Mouse (Mus musculus) CH12.LX (cell line): Measurements from ENCODE around the gene Vrk3. TPM values are rescaled to one million over a fixed set of nuclear protein-coding genes. Genes with fewer than 3 reads are reported as not detected.

Source experiments
- DNase-seq: peaks from one replicate; pipeline ENCODE4 v3.0.0-alpha.2; 2013; ENCODE audit errors: extremely low read depth
- H3K27ac ChIP-seq: 2 replicates; pipeline ENCODE4 v1.5.1; 2012; ENCODE audit warnings: low read depth, mild to moderate bottlenecking, control low read depth, moderate library complexity; ENCODE audit not compliant: insufficient read depth
- H3K27me3 ChIP-seq: replicated peaks from 2 replicates; pipeline ENCODE3; 2012; ENCODE audit warnings: inconsistent platforms
- H3K36me3 ChIP-seq, 2 experiments: replicated peaks in 1 of 2; 2 replicates each; pipeline versions ENCODE3 to v1.6.1; 2012; ENCODE audit warnings: inconsistent platforms in 1 of 2, low read length in 1 of 2, mild to moderate bottlenecking in 1 of 2, mixed read lengths in 1 of 2, moderate library complexity in 1 of 2; ENCODE audit not compliant: control insufficient read depth in 1 of 2, insufficient read depth in 1 of 2
- H3K4me1 ChIP-seq, 2 experiments: 2 replicates each; pipeline ENCODE4 v1.6.1; 2012; ENCODE audit warnings: inconsistent platforms in 1 of 2, moderate library complexity in 1 of 2; ENCODE audit not compliant: insufficient read depth in 2 of 2, control insufficient read depth in 1 of 2
- H3K4me2 ChIP-seq: 2 replicates; pipeline ENCODE4 v1.6.1; 2012; ENCODE audit warnings: low read depth, mild to moderate bottlenecking, control low read depth; ENCODE audit not compliant: poor library complexity, insufficient read depth, severe bottlenecking
- H3K4me3 ChIP-seq, 3 experiments: fragments of 150-350 bp in 1 of 3; sonication (generic) in 1 of 3; replicated peaks in 1 of 3; 2 replicates each; pipeline versions ENCODE3 to v1.5.1; 2011 to 2012; ENCODE audit warnings: low read depth in 2 of 3, low read length in 2 of 3, mild to moderate bottlenecking in 2 of 3, moderate library complexity in 2 of 3, control low read depth in 1 of 3, improper control_type of control experiment in 1 of 3, inconsistent platforms in 1 of 3, mixed read lengths in 1 of 3; ENCODE audit not compliant: poor library complexity in 1 of 3
- H3K79me2 ChIP-seq: replicated peaks from 2 replicates; pipeline ENCODE4 v1.6.1; 2012; ENCODE audit warnings: mild to moderate bottlenecking, moderate library complexity; ENCODE audit not compliant: control insufficient read depth, poor library complexity, insufficient read depth, severe bottlenecking; ENCODE audit errors: extremely low read depth
- H3K9ac ChIP-seq: 2 replicates; pipeline ENCODE4 v1.6.1; 2012; ENCODE audit warnings: low read depth, mild to moderate bottlenecking, control low read depth, moderate library complexity; ENCODE audit not compliant: insufficient read depth
- H3K9me3 ChIP-seq: replicated peaks from 2 replicates; pipeline ENCODE3; 2012; ENCODE audit warnings: low read length, inconsistent platforms, mixed read lengths
- BHLHE40 ChIP-seq: IDR thresholded peaks from 2 replicates; pipeline ENCODE4 v1.6.1; 2011; ENCODE audit warnings: mild to moderate bottlenecking, low read depth, low read length, improper control_type of control experiment
- CTCF ChIP-seq, 2 experiments: IDR thresholded peaks in 1 of 2; conservative IDR thresholded peaks in 1 of 2; 2 replicates each; pipeline ENCODE4 v1.5.1; 2011 to 2012; ENCODE audit warnings: low read depth in 2 of 2, low read length in 2 of 2, improper control_type of control experiment in 1 of 2, inconsistent platforms in 1 of 2, mild to moderate bottlenecking in 1 of 2, moderate library complexity in 1 of 2
- E2F4 ChIP-seq: IDR thresholded peaks from 2 replicates; pipeline ENCODE4 v1.6.1; 2011; ENCODE audit warnings: low read depth, low read length, improper control_type of control experiment; ENCODE audit not compliant: insufficient replicate concordance
- ELF1 ChIP-seq: IDR thresholded peaks from 2 replicates; pipeline ENCODE4 v1.6.1; 2014; ENCODE audit warnings: low read depth, mild to moderate bottlenecking, inconsistent platforms, low read length, improper control_type of control experiment
- EP300 ChIP-seq: IDR thresholded peaks from 2 replicates; pipeline ENCODE4 v1.6.1; 2011; ENCODE audit warnings: low read length, improper control_type of control experiment
- IRF4 ChIP-seq: IDR thresholded peaks from 2 replicates; pipeline ENCODE4 v1.6.1; 2014; ENCODE audit warnings: low read depth, mild to moderate bottlenecking, inconsistent platforms, low read length, improper control_type of control experiment
- JUN ChIP-seq: IDR thresholded peaks from 2 replicates; pipeline ENCODE4 v1.6.1; 2011; ENCODE audit warnings: low read depth, mild to moderate bottlenecking, low read length, improper control_type of control experiment, moderate library complexity; ENCODE audit not compliant: insufficient read depth
- MAFK ChIP-seq: IDR thresholded peaks from 2 replicates; pipeline ENCODE4 v1.6.1; 2011; ENCODE audit warnings: low read length, improper control_type of control experiment; ENCODE audit not compliant: insufficient replicate concordance
- MAX ChIP-seq: IDR thresholded peaks from 2 replicates; pipeline ENCODE4 v1.6.1; 2011; ENCODE audit warnings: low read length, improper control_type of control experiment
- MAZ ChIP-seq: IDR thresholded peaks from 2 replicates; pipeline ENCODE4 v1.6.1; 2012; ENCODE audit warnings: low read depth, mild to moderate bottlenecking, inconsistent platforms, low read length, improper control_type of control experiment, moderate library complexity
- MYC ChIP-seq: IDR thresholded peaks from 2 replicates; pipeline ENCODE4 v1.6.1; 2011; ENCODE audit warnings: low read depth, mild to moderate bottlenecking, improper control_type of control experiment, low read length
- NELFE ChIP-seq: IDR thresholded peaks from 2 replicates; pipeline ENCODE4 v1.6.1; 2011; ENCODE audit warnings: low read depth, low read length, improper control_type of control experiment
- PAX5 ChIP-seq: IDR thresholded peaks from 2 replicates; pipeline ENCODE4 v1.6.1; 2012; ENCODE audit warnings: low read length, inconsistent platforms, mixed read lengths
- POLR2A ChIP-seq: IDR thresholded peaks from 2 replicates; pipeline ENCODE4 v1.6.1; 2011; ENCODE audit warnings: low read depth, mild to moderate bottlenecking, improper control_type of control experiment, low read length
- POLR2AphosphoS2 ChIP-seq: IDR thresholded peaks from 2 replicates; pipeline ENCODE4 v1.6.1; 2011; ENCODE audit warnings: low read depth, low read length, improper control_type of control experiment
- RCOR1 ChIP-seq: conservative IDR thresholded peaks from 2 replicates; pipeline ENCODE4 v1.6.1; 2012; ENCODE audit warnings: low read depth, mild to moderate bottlenecking, inconsistent platforms, low read length, improper control_type of control experiment
- SIN3A ChIP-seq: IDR thresholded peaks from 2 replicates; pipeline ENCODE4 v1.6.1; 2012; ENCODE audit warnings: low read length, improper control_type of control experiment, inconsistent platforms
- TCF12 ChIP-seq: IDR thresholded peaks from 2 replicates; pipeline ENCODE4 v1.6.1; 2014; ENCODE audit warnings: low read depth, mild to moderate bottlenecking, inconsistent platforms, low read length, improper control_type of control experiment
- UBTF ChIP-seq: IDR thresholded peaks from 2 replicates; pipeline ENCODE4 v1.6.1; 2012; ENCODE audit warnings: low read depth, mild to moderate bottlenecking, inconsistent platforms, low read length, improper control_type of control experiment, moderate library complexity
- USF1 ChIP-seq: IDR thresholded peaks from 2 replicates; pipeline ENCODE4 v1.6.1; 2014; ENCODE audit warnings: low read depth, mild to moderate bottlenecking, inconsistent platforms, low read length, improper control_type of control experiment
- USF2 ChIP-seq: conservative IDR thresholded peaks from 2 replicates; pipeline ENCODE4 v1.6.1; 2011; ENCODE audit warnings: low read depth, low read length, improper control_type of control experiment
- ZC3H11A ChIP-seq: IDR thresholded peaks from 2 replicates; pipeline ENCODE4 v1.6.1; 2012; ENCODE audit warnings: low read depth, mild to moderate bottlenecking, inconsistent platforms, low read length, improper control_type of control experiment
- ZKSCAN1 ChIP-seq: IDR thresholded peaks from 2 replicates; pipeline ENCODE4 v1.6.1; 2012; ENCODE audit warnings: low read depth, inconsistent platforms, low read length, improper control_type of control experiment, borderline replicate concordance
- ZMIZ1 ChIP-seq: IDR thresholded peaks from 2 replicates; pipeline ENCODE4 v1.6.1; 2012; ENCODE audit warnings: low read depth, mild to moderate bottlenecking, inconsistent platforms, low read length, improper control_type of control experiment
- ZNF384 ChIP-seq: IDR thresholded peaks from 2 replicates; pipeline ENCODE4 v1.6.1; 2012; ENCODE audit warnings: low read depth, low read length, improper control_type of control experiment, inconsistent platforms
- dilution Hi-C: fragments of 300-500 bp; cut with MboI; formaldehyde crosslinking; loops from 2 replicates; pipeline ENCODE4 v1.14.3; 2020; ENCODE audit warnings: low sequenced_read_pairs; ENCODE audit not compliant: extremely low pct_unique_long_range_greater_than_20kb, extremely low pct_ligation_motif_present
- in situ Hi-C: fragments of 300-500 bp; cut with MboI; formaldehyde crosslinking; loops from 3 replicates; pipeline ENCODE4 v1.14.3; 2019; ENCODE audit warnings: low sequenced_read_pairs, low pct_ligation_motif_present, low pct_unique_long_range_greater_than_20kb, mixed read lengths
- polyA plus RNA-seq: library from polyadenylated mRNA; unstranded; fragments of >175 nt; gene quantifications from 2 replicates; pipeline ENCODE4 v1.2.1, GENCODE M21; 2012; ENCODE audit warnings: low read depth; ENCODE audit not compliant: insufficient read length
- total RNA-seq, 2 experiments: library from RNA; depleted of rRNA; stranded (reverse); fragments of 300-350 nt in 1 of 2; fragments of >200 nt in 1 of 2; gene quantifications; 2 replicates each; pipeline ENCODE4 v1.2.3; 2012 to 2014

Gene Vrk3
- total and polyA plus RNA-seq, 3 experiments = 30.0 to 50.4 (median 34.2) TPM

DNA sequence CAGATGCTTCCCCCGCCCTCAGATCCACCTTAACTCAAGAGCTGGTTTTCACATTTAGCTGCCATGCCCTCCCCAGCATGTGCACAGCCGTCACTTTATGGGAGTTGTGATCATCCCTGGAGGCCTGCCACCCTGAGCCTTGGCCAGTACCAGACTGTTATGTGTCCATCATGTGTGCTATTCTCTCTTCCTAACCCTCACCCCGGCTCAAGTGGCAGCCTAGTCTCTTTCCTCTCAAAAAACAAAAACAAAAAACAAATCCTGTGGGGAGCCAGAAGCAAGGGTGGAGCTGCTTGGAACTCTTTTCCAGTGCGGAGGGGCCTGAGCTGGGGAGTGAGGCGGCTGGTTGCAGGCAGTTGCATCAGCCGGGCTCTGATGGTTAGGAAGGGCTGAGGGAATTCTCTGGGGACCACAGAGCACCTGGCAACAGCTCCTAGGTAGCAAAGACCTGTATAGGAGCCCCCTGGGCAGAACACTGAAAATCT, 70.6 kb downstream of the Vrk3 start (continued):
- no peak for TF ChIP-seq E2F4
- no peak; the same call in 1 of the 2 replicates for TF ChIP-seq ZNF384
- no peak for TF ChIP-seq RCOR1
- TF ChIP-seq CTCF (conservative IDR thresholded peaks at IDR 0.05 in 1 of 2, IDR thresholded peaks at IDR 0.05 in 1 of 2; ENCODE audit: low read depth in 2 of 2, low read length in 2 of 2) = no peak
- no peak for TF ChIP-seq MAFK
- TF ChIP-seq UBTF = peak; percentile 66; the same call in 1 of the 2 replicates
- TF ChIP-seq USF1 = no peak
- no peak for TF ChIP-seq USF2
- TF ChIP-seq JUN = no peak
- peak; percentile 61; the same call in 1 of the 2 replicates for TF ChIP-seq ZMIZ1
- TF ChIP-seq PAX5 = no peak
- TF ChIP-seq ELF1 = peak; percentile 31; the same call in 1 of the 2 replicates
- TF ChIP-seq SIN3A = no peak; the same call in 1 of the 2 replicates
- peak; percentile 34; the same call in 1 of the 2 replicates for TF ChIP-seq MAX
- TF ChIP-seq NELFE = no peak
- TF ChIP-seq, all 38 proteins: peak for 19

DNA sequence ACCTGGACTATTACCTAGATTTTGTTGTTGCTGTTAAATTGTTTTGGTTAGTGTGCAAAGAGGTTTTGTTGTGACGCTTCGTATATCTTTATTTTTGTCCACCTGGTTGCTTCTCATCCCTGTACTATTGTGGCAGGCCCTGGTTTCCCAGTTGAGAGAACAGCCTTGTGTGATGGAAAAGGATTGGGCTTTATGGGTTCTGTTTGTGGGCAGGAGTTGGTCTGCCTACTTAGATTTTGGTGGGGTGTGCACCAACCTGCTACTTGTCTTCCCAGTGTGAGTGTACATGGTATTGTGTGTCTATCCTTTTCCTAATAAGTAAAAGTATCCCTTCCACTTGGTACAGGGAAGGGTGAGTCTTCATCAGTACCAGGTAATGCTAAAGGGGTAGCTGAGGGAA, 71.2 kb downstream of the Vrk3 start:
- in situ Hi-C loops = no loop called here
- H3K4me1 ChIP-seq = peaks cover 23 to 51% of the 10 kb centered on the region in 2 experiments

More for the DNA sequence above, 71.2 kb downstream of the Vrk3 start:
- DNase-seq = no peak
- H3K9me3 ChIP-seq = no peaks in the 10 kb centered on the region
- H3K36me3 ChIP-seq = peaks cover 8 to 53% of the 10 kb centered on the region in 2 experiments
- H3K27me3 ChIP-seq = no peaks in the 10 kb centered on the region
- H3K4me3 ChIP-seq = peak overlapping the region; percentile 62 to 89 (median 67)
- TF ChIP-seq ZC3H11A (no peak), CTCF (conservative IDR thresholded peaks at IDR 0.05 in 1 of 2, IDR thresholded peaks at IDR 0.05 in 1 of 2; ENCODE audit: low read depth in 2 of 2, low read length in 2 of 2) (no peak), POLR2A (no peak), MAZ (no peak), PAX5 (no peak), POLR2AphosphoS2 (no peak), MYC (no peak), RCOR1 (no peak), EP300 (no peak), TCF12 (no peak), IRF4 (no peak), ZKSCAN1 (no peak), BHLHE40 (no peak)
- peak overlapping the region; percentile 93 for H3K9ac ChIP-seq
- peak overlapping the region; percentile 92 for H3K27ac ChIP-seq
- dilution Hi-C loops = no loop called here
- peak overlapping the region; percentile 95 for H3K4me2 ChIP-seq
- H3K79me2 ChIP-seq = peaks cover 87% of the 10 kb centered on the region
